Mouse (Mus musculus) neural tube, embryonic 12.5 days (tissue): ENCODE data around the gene Dppa3. TPM values are rescaled to one million over a fixed set of nuclear protein-coding genes. Genes with fewer than 3 reads are reported as not detected.

Experiments
- ATAC-seq: fragments of 200-750 bp; cut with Nextera tagmentation; 2 replicates; pipeline ENCODE4 v1.8.0; 2017; ENCODE audit warnings: low read depth, mild to moderate bottlenecking, moderate TSS enrichment, moderate library complexity; ENCODE audit not compliant: low FRiP score
- H3K27ac ChIP-seq: fragments of 300-500 bp; sonication (generic); 2 replicates; pipeline ENCODE4 v1.5.1; 2016
- H3K27me3 ChIP-seq: fragments of 300-500 bp; sonication (generic); replicated peaks from 2 replicates; pipeline ENCODE4 v1.6.1; 2016; ENCODE audit warnings: mild to moderate bottlenecking
- H3K36me3 ChIP-seq: fragments of 300-500 bp; sonication (generic); 2 replicates; pipeline ENCODE4 v1.6.1; 2016; ENCODE audit warnings: mild to moderate bottlenecking
- H3K4me1 ChIP-seq: fragments of 300-500 bp; sonication (generic); 2 replicates; pipeline ENCODE4 v1.6.1; 2016
- H3K4me2 ChIP-seq: fragments of 300-500 bp; sonication (generic); replicated peaks from 2 replicates; pipeline ENCODE4 v1.6.1; 2016; ENCODE audit warnings: mild to moderate bottlenecking
- H3K4me3 ChIP-seq: fragments of 300-500 bp; sonication (generic); 2 replicates; pipeline ENCODE4 v1.5.1; 2016
- H3K9ac ChIP-seq: fragments of 300-500 bp; sonication (generic); 2 replicates; pipeline ENCODE4 v1.6.1; 2016; ENCODE audit warnings: mild to moderate bottlenecking
- H3K9me3 ChIP-seq: fragments of 300-500 bp; sonication (generic); 2 replicates; pipeline ENCODE4 v1.6.1; 2016; ENCODE audit warnings: mild to moderate bottlenecking
- WGBS: fragments of 180-500 bp; shearing (Covaris S2); methylation state at CpG from one replicate; pipeline ENCODE4 v1.1.7; 2016; 5-methylcytosine and 5-hydroxymethylcytosine counted together
- polyA plus RNA-seq: library from polyadenylated mRNA; unstranded; fragments of >200 nt; fragmentation: Nextera tagmentation; extraction: Ambion mirVana; gene quantifications from 2 replicates; pipeline ENCODE4 v1.2.1, GENCODE M21; 2016

Gene Dppa3
- polyA plus RNA-seq, 1 experiment from 2014 or later = not detected

- ATAC-seq = no peak
- WGBS = 65% methylated on average over 8 of the region's 8 CpGs
- Histone ChIP-seq H3K9ac (no peak overlapping the region), H3K27me3 (no peaks in the 10 kb centered on the region), H3K27ac (no peak overlapping the region), H3K4me2 (no peak overlapping the region), H3K4me3 (no peak overlapping the region), H3K4me1 (0 out of 2 replicates have a peak, but pooled peaks cover 4% of the 10 kb centered on the region), H3K9me3 (no peaks in the 10 kb centered on the region), H3K36me3 (no peaks in the 10 kb centered on the region)
These were observed 46.5 kb downstream of the Dppa3 start for GRCm38 (mm10) chr6:122672746-122673145.

Other genes starting within 250 kb of the Dppa3 start
- gene Rimklb, start 127.6 kb upstream of the Dppa3 start, polyA plus RNA-seq = 78.8 and 89.6 TPM in 2 replicates
- gene Mfap5, start 120.6 kb upstream of the Dppa3 start, polyA plus RNA-seq = 1.6 and 2.1 TPM in 2 replicates
- 0.08 and 0.29 TPM in 2 replicates for gene Aicda, start 72.6 kb upstream of the Dppa3 start, polyA plus RNA-seq
- 1.2 and 2.1 TPM in 2 replicates for gene Apobec1, start 24.0 kb upstream of the Dppa3 start, polyA plus RNA-seq
- not detected in 2 replicates for gene Gdf3, start 16.3 kb upstream of the Dppa3 start, polyA plus RNA-seq
- 0.09 and 0.17 TPM in 2 replicates for gene Nanog, start 81.1 kb downstream of the Dppa3 start, polyA plus RNA-seq
- gene Slc2a3, start 175.2 kb downstream of the Dppa3 start, polyA plus RNA-seq = 22.6 and 26.1 TPM in 2 replicates
- 5.5 TPM in 2 replicates for gene Foxj2, start 193.5 kb downstream of the Dppa3 start, polyA plus RNA-seq
- gene C3ar1, start 229.8 kb downstream of the Dppa3 start, polyA plus RNA-seq = 1.7 and 2.1 TPM in 2 replicates
- 90.9 and 100 TPM in 2 replicates for gene Necap1, start 248.1 kb downstream of the Dppa3 start, polyA plus RNA-seq